Mouse (Mus musculus): ENCODE data around the gene Pradc1. TPM values are rescaled to one million over a fixed set of nuclear protein-coding genes. Genes with fewer than 3 reads are reported as not detected.

The Pradc1 gene
- polyA plus RNA-seq, 1 experiment: 3.6 TPM

- no peaks in the 10 kb centered on the region for H3K9me3 ChIP-seq (ENCODE audit: control insufficient read depth, low read length)
- H3K4me1 ChIP-seq (ENCODE audit: control insufficient read depth): no peaks in the 10 kb centered on the region
- H3K36me3 ChIP-seq (ENCODE audit: control insufficient read depth): no peaks in the 10 kb centered on the region
- peaks cover 9% of the 10 kb centered on the region for H3K27me3 ChIP-seq (ENCODE audit: control insufficient read depth)
- TF ChIP-seq GATA1 (IDR thresholded peaks at IDR 0.05; ENCODE audit: low read length) (no peak), TAL1 (IDR thresholded peaks at IDR 0.05; ENCODE audit: low read length) (no peak)
- H3K4me3 ChIP-seq (replicated peaks): no peak overlapping the region
These were observed 35.9 kb downstream of the Pradc1 start for GRCm38 (mm10) chr6:85415829-85416228.

GRCm38 (mm10) chr6:85410771-85411273, 40.9 kb downstream of the Pradc1 start:
- Histone ChIP-seq H3K27me3 (ENCODE audit: control insufficient read depth) (peaks cover 49% of the 10 kb centered on the region), H3K9me3 (ENCODE audit: control insufficient read depth, low read length) (no peaks in the 10 kb centered on the region), H3K4me1 (ENCODE audit: control insufficient read depth) (no peaks in the 10 kb centered on the region), H3K36me3 (ENCODE audit: control insufficient read depth) (no peaks in the 10 kb centered on the region), H3K4me3 (replicated peaks) (no peak overlapping the region)
- no peak for TF ChIP-seq TAL1 (IDR thresholded peaks at IDR 0.05; ENCODE audit: low read length)
- TF ChIP-seq GATA1 (IDR thresholded peaks at IDR 0.05; ENCODE audit: low read length): no peak

GRCm38 (mm10) chr6:85409003-85409402, 42.8 kb downstream of the Pradc1 start:
- no peaks in the 10 kb centered on the region for H3K9me3 ChIP-seq (ENCODE audit: control insufficient read depth, low read length)
- TF ChIP-seq GATA1 (IDR thresholded peaks at IDR 0.05; ENCODE audit: low read length) (no peak), TAL1 (IDR thresholded peaks at IDR 0.05; ENCODE audit: low read length) (no peak)
- H3K4me1 ChIP-seq (ENCODE audit: control insufficient read depth): no peaks in the 10 kb centered on the region
- no peak overlapping the region for H3K4me3 ChIP-seq (replicated peaks)
- H3K27me3 ChIP-seq (ENCODE audit: control insufficient read depth): peaks cover 53% of the 10 kb centered on the region
- H3K36me3 ChIP-seq (ENCODE audit: control insufficient read depth): no peaks in the 10 kb centered on the region

- H3K4me1 ChIP-seq (ENCODE audit: control insufficient read depth): no peaks in the 10 kb centered on the region
- H3K36me3 ChIP-seq (ENCODE audit: control insufficient read depth): no peaks in the 10 kb centered on the region
- peaks cover 23% of the 10 kb centered on the region for H3K27me3 ChIP-seq (ENCODE audit: control insufficient read depth)
- no peak overlapping the region for H3K4me3 ChIP-seq (replicated peaks)
- H3K9me3 ChIP-seq (ENCODE audit: control insufficient read depth, low read length): no peaks in the 10 kb centered on the region
- TF ChIP-seq GATA1 (IDR thresholded peaks at IDR 0.05; ENCODE audit: low read length): no peak
- TF ChIP-seq TAL1 (IDR thresholded peaks at IDR 0.05; ENCODE audit: low read length): no peak
These were observed 48.7 kb downstream of the Pradc1 start for GRCm38 (mm10) chr6:85403039-85403438.

- Histone ChIP-seq H3K36me3 (ENCODE audit: control insufficient read depth) (no peaks in the 10 kb centered on the region), H3K27me3 (ENCODE audit: control insufficient read depth) (peaks cover 19% of the 10 kb centered on the region), H3K9me3 (ENCODE audit: control insufficient read depth, low read length) (no peaks in the 10 kb centered on the region), H3K4me3 (replicated peaks) (no peak overlapping the region), H3K4me1 (ENCODE audit: control insufficient read depth) (no peaks in the 10 kb centered on the region)
- TF ChIP-seq GATA1 (IDR thresholded peaks at IDR 0.05; ENCODE audit: low read length): no peak
- no peak for TF ChIP-seq TAL1 (IDR thresholded peaks at IDR 0.05; ENCODE audit: low read length)
These were observed 49.2 kb downstream of the Pradc1 start for GRCm38 (mm10) chr6:85402613-85403012.

DNA sequence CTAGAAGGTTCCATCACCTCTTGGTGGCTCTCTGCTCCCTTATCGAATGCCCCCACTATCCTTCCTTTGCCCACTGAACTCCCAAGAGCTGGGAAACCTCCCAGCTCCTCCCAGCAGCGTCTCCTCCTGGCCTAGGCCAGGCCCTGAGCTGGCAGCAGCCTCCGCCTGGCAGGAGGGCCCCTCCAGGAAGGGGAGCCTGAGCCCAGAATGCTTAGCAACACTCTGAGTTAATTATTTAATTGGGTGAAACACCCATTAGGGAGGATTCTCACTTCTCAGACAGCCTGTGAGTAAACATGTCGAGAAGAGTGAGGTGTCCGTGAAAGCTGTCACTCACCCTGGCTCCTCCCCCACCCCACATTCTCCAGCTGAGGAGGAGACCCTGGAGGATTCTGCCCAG, 52.1 kb downstream of the Pradc1 start:
- Histone ChIP-seq H3K27me3 (ENCODE audit: control insufficient read depth) (peaks cover 5% of the 10 kb centered on the region), H3K36me3 (ENCODE audit: control insufficient read depth) (no peaks in the 10 kb centered on the region)
- TF ChIP-seq TAL1 (IDR thresholded peaks at IDR 0.05; ENCODE audit: low read length): no peak
- no peak for TF ChIP-seq GATA1 (IDR thresholded peaks at IDR 0.05; ENCODE audit: low read length)

GRCm38 (mm10) chr6:85397165-85397564, 54.6 kb downstream of the Pradc1 start:
- peaks cover 3% of the 10 kb centered on the region; the same call in 1 of the 2 replicates for H3K9me3 ChIP-seq (ENCODE audit: control insufficient read depth, low read length)
- H3K36me3 ChIP-seq (ENCODE audit: control insufficient read depth): no peaks in the 10 kb centered on the region
- no peaks in the 10 kb centered on the region for H3K4me1 ChIP-seq (ENCODE audit: control insufficient read depth)
- no peak overlapping the region for H3K4me3 ChIP-seq (replicated peaks)
- TF ChIP-seq TAL1 (IDR thresholded peaks at IDR 0.05; ENCODE audit: low read length) (no peak), GATA1 (IDR thresholded peaks at IDR 0.05; ENCODE audit: low read length) (no peak)
- no peaks in the 10 kb centered on the region; the same call in 1 of the 2 replicates for H3K27me3 ChIP-seq (ENCODE audit: control insufficient read depth)

More for the DNA sequence above, 52.1 kb downstream of the Pradc1 start:
- peaks cover 3% of the 10 kb centered on the region; the same call in 1 of the 2 replicates for H3K9me3 ChIP-seq (ENCODE audit: control insufficient read depth, low read length)
- no peaks in the 10 kb centered on the region for H3K4me1 ChIP-seq (ENCODE audit: control insufficient read depth)
- H3K4me3 ChIP-seq (replicated peaks): no peak overlapping the region

Other genes with a start within 250 kb of the Pradc1 start
- gene Sfxn5, start 118.5 kb downstream of the Pradc1 start, polyA plus RNA-seq (2012): 0.01 and 0.08 TPM in 2 replicates
- gene Rab11fip5, start 77.3 kb downstream of the Pradc1 start, polyA plus RNA-seq (2012): 0.01 and 0.03 TPM in 2 replicates
- gene Noto, start 28.1 kb downstream of the Pradc1 start, polyA plus RNA-seq (2012): not detected in 2 replicates
- 0.37 and 0.47 TPM in 2 replicates for gene Smyd5, start 20.0 kb downstream of the Pradc1 start, polyA plus RNA-seq (2012)
- gene Cct7, start 456 bp downstream of the Pradc1 start, polyA plus RNA-seq (2012): 3.4 and 5.0 TPM in 2 replicates
- gene Fbxo41, start 51.0 kb upstream of the Pradc1 start, polyA plus RNA-seq (2012): not detected in 2 replicates
- 0.06 TPM in 1 of 2 replicates, not detected in the other for gene Egr4, start 61.6 kb upstream of the Pradc1 start, polyA plus RNA-seq (2012)
- gene Alms1, start 135.6 kb upstream of the Pradc1 start, polyA plus RNA-seq (2012): 0.07 and 0.10 TPM in 2 replicates